Mouse (Mus musculus) embryonic facial prominence, embryonic 12.5 days (tissue): ENCODE results near the gene Rpusd2. TPM values are rescaled to one million over a fixed set of nuclear protein-coding genes. Genes with fewer than 3 reads are reported as not detected.
A peak's percentile ranks its signal among the peaks of the same experiment; 100 is the strongest.

Experiments used
- ATAC-seq: fragments of 200-750 bp; cut with Nextera tagmentation; 2 replicates; pipeline ENCODE4 v1.8.0; 2017; ENCODE audit not compliant: insufficient number of reproducible peaks, insufficient read depth, low FRiP score, low TSS enrichment
- H3K27ac ChIP-seq: fragments of 300-500 bp; sonication (generic); 2 replicates; pipeline ENCODE4 v1.5.1; 2016; ENCODE audit warnings: mild to moderate bottlenecking
- H3K27me3 ChIP-seq: fragments of 300-500 bp; sonication (generic); 2 replicates; pipeline ENCODE4 v1.6.1; 2016; ENCODE audit warnings: mild to moderate bottlenecking, moderate library complexity
- H3K36me3 ChIP-seq: fragments of 300-500 bp; sonication (generic); 2 replicates; pipeline ENCODE4 v1.6.1; 2016; ENCODE audit warnings: mild to moderate bottlenecking
- H3K4me1 ChIP-seq: fragments of 300-500 bp; sonication (generic); 2 replicates; pipeline ENCODE4 v1.6.1; 2016
- H3K4me2 ChIP-seq: fragments of 300-500 bp; sonication (generic); replicated peaks from 2 replicates; pipeline ENCODE4 v1.6.1; 2016; ENCODE audit warnings: mild to moderate bottlenecking, moderate library complexity
- H3K4me3 ChIP-seq: fragments of 300-500 bp; sonication (generic); 2 replicates; pipeline ENCODE4 v1.5.1; 2016; ENCODE audit warnings: mild to moderate bottlenecking
- H3K9ac ChIP-seq: fragments of 300-500 bp; sonication (generic); 2 replicates; pipeline ENCODE4 v1.6.1; 2016; ENCODE audit warnings: mild to moderate bottlenecking, moderate library complexity
- H3K9me3 ChIP-seq: fragments of 300-500 bp; sonication (generic); 2 replicates; pipeline ENCODE4 v1.6.1; 2016; ENCODE audit warnings: mild to moderate bottlenecking, moderate library complexity
- WGBS: fragments of 180-500 bp; shearing (Covaris S2); methylation state at CpG from one replicate; pipeline ENCODE4 v1.1.7; 2016; 5-methylcytosine and 5-hydroxymethylcytosine counted together
- polyA plus RNA-seq: library from polyadenylated mRNA; unstranded; fragments of >200 nt; fragmentation: Nextera tagmentation; extraction: Ambion mirVana; gene quantifications from 2 replicates; pipeline ENCODE4 v1.2.1, GENCODE M21; 2016

Gene Rpusd2
- polyA plus RNA-seq, 1 experiment from 2014 or later: 4.6 TPM

GRCm38 (mm10) chr2:119040882-119041281, 6.3 kb downstream of the Rpusd2 start:
- no peak overlapping the region for H3K4me2 ChIP-seq
- WGBS: 46% methylated on average over 4 of the region's 4 CpGs
- H3K9ac ChIP-seq: no peak overlapping the region
- no peak overlapping the region for H3K27ac ChIP-seq
- no peak for ATAC-seq
- no peak overlapping the region for H3K4me3 ChIP-seq
- H3K9me3 ChIP-seq: no peaks in the 10 kb centered on the region
- peaks cover 28% of the 10 kb centered on the region for H3K36me3 ChIP-seq
- H3K27me3 ChIP-seq: no peaks in the 10 kb centered on the region
- H3K4me1 ChIP-seq: no peaks in the 10 kb centered on the region

GRCm38 (mm10) chr2:119045163-119045562, 10.6 kb downstream of the Rpusd2 start:
- 65% methylated on average over 2 of the region's 2 CpGs for WGBS
- no peaks in the 10 kb centered on the region for H3K9me3 ChIP-seq
- ATAC-seq: no peak
- no peak overlapping the region for H3K9ac ChIP-seq
- no peaks in the 10 kb centered on the region for H3K27me3 ChIP-seq
- peaks cover 8% of the 10 kb centered on the region; the same call in 1 of the 2 replicates for H3K4me1 ChIP-seq
- no peak overlapping the region for H3K27ac ChIP-seq
- no peaks in the 10 kb centered on the region for H3K36me3 ChIP-seq
- no peak overlapping the region for H3K4me3 ChIP-seq
- no peak overlapping the region for H3K4me2 ChIP-seq

- peak within 1 kb of the TSS; percentile 70 for H3K9ac ChIP-seq
- H3K9me3 ChIP-seq: no peaks in the 10 kb centered on the region
- H3K4me2 ChIP-seq: peak within 1 kb of the TSS; percentile 53
- H3K4me3 ChIP-seq: peak within 1 kb of the TSS; percentile 86
- H3K4me1 ChIP-seq: peaks cover 8% of the 10 kb centered on the region; the same call in 1 of the 2 replicates
- no peaks in the 10 kb centered on the region for H3K27me3 ChIP-seq
- WGBS: under 1% methylated on average over 77 of the region's 77 CpGs
- peak; percentile 89 for ATAC-seq
- peak within 1 kb of the TSS; percentile 91 for H3K27ac ChIP-seq
- H3K36me3 ChIP-seq: no peaks in the 10 kb centered on the region
Measured at GRCm38 (mm10) chr2:119046649-119047611, 12.3 kb downstream of the Rpusd2 start, which contains the start of gene Knl1. Knl1 (plus strand) TSS chr2:119047119.

DNA sequence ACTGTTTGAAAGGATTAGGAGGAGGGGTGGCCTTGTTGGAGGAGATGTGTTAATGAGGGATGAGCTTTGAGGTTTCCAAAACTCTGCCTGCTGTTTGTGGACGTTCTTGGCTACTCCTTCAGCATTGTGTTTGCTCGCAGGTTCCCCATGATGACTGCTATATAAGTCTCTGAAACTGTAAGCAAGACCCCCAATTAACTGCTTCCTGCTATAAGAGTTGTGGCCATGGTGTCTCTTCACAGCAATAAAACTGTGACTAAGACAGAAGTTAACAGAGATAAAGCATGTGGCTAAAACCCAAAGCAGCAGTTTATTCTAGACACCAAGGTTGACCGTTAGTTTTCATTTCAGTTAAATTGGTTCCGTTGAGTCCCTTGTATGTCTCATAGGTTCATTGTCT, 13.3 kb downstream of the Rpusd2 start:
- Histone ChIP-seq H3K36me3 (no peaks in the 10 kb centered on the region), H3K4me2 (peak overlapping the region; percentile 53), H3K4me1 (peaks cover 8% of the 10 kb centered on the region; the same call in 1 of the 2 replicates), H3K9ac (peak overlapping the region; percentile 70), H3K4me3 (peak overlapping the region; percentile 86), H3K27me3 (no peaks in the 10 kb centered on the region), H3K27ac (no peak overlapping the region), H3K9me3 (no peaks in the 10 kb centered on the region)
- 25% methylated on average over 4 of the region's 4 CpGs for WGBS
- no peak for ATAC-seq

- ATAC-seq: no peak
- Histone ChIP-seq H3K4me2 (no peak overlapping the region), H3K9ac (no peak overlapping the region), H3K27me3 (no peaks in the 10 kb centered on the region), H3K4me1 (peaks cover 8% of the 10 kb centered on the region; the same call in 1 of the 2 replicates), H3K4me3 (no peak overlapping the region), H3K9me3 (no peaks in the 10 kb centered on the region), H3K27ac (no peak overlapping the region), H3K36me3 (no peaks in the 10 kb centered on the region)
- WGBS: 91% methylated on average over 4 of the region's 4 CpGs
Measured at GRCm38 (mm10) chr2:119050132-119050650, 15.6 kb downstream of the Rpusd2 start.

GRCm38 (mm10) chr2:119060139-119060538, 25.5 kb downstream of the Rpusd2 start:
- Histone ChIP-seq H3K4me3 (no peak overlapping the region), H3K4me2 (no peak overlapping the region), H3K9ac (no peak overlapping the region), H3K27me3 (no peaks in the 10 kb centered on the region), H3K36me3 (peaks cover 14% of the 10 kb centered on the region; the same call in 1 of the 2 replicates), H3K27ac (no peak overlapping the region), H3K9me3 (no peaks in the 10 kb centered on the region), H3K4me1 (no peaks in the 10 kb centered on the region)
- 94% methylated on average over 2 of the region's 2 CpGs for WGBS
- ATAC-seq: no peak

DNA sequence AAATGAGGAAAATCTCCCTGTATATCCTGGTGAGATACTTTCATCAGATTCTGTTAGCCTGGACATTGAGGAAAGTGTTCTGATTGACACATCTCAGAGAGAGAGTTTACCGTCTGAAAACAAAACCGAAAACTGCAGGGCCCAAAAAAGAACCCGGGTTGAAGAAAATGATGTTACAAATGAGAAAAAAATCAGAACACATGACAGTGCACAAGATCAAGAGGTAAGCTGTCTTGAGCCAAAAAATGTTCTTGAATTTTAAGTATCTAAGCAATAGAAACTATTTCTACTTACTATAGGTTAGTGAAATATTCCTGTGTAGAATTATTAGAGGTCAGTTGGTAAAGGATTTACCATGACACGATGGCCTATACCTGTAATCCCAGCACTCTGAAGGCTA, 37.8 kb downstream of the Rpusd2 start:
- no peak for ATAC-seq
- 89% methylated on average over 4 of the region's 4 CpGs for WGBS
- Histone ChIP-seq H3K4me2 (no peak overlapping the region), H3K9me3 (no peaks in the 10 kb centered on the region), H3K27me3 (no peaks in the 10 kb centered on the region), H3K36me3 (peaks cover 24% of the 10 kb centered on the region), H3K27ac (no peak overlapping the region), H3K4me3 (no peak overlapping the region), H3K9ac (no peak overlapping the region), H3K4me1 (no peaks in the 10 kb centered on the region)

GRCm38 (mm10) chr2:119086156-119086555, 51.6 kb downstream of the Rpusd2 start:
- WGBS: 93% methylated on average over 2 of the region's 2 CpGs
- Histone ChIP-seq H3K4me3 (no peak overlapping the region), H3K27me3 (no peaks in the 10 kb centered on the region), H3K9me3 (no peaks in the 10 kb centered on the region), H3K4me2 (no peak overlapping the region), H3K27ac (no peak overlapping the region), H3K9ac (no peak overlapping the region), H3K4me1 (no peaks in the 10 kb centered on the region), H3K36me3 (peaks cover 18% of the 10 kb centered on the region; the same call in 1 of the 2 replicates)
- ATAC-seq: no peak

Other genes starting within 250 kb of the Rpusd2 start
- 116 and 125 TPM in 2 replicates for gene Knstrn, start 220.8 kb upstream of the Rpusd2 start, polyA plus RNA-seq
- 81.4 and 87.0 TPM in 2 replicates for gene Ivd, start 172.8 kb upstream of the Rpusd2 start, polyA plus RNA-seq
- 4.1 and 4.9 TPM in 2 replicates for gene Bahd1, start 134.4 kb upstream of the Rpusd2 start, polyA plus RNA-seq
- 48.1 and 51.0 TPM in 2 replicates for gene Chst14, start 108.3 kb upstream of the Rpusd2 start, polyA plus RNA-seq
- gene Ccdc32, start 5.4 kb upstream of the Rpusd2 start, polyA plus RNA-seq: 22.6 and 23.3 TPM in 2 replicates
- 54.3 and 55.0 TPM in 2 replicates for gene Knl1, start 12.3 kb downstream of the Rpusd2 start, polyA plus RNA-seq
- 53.3 and 57.7 TPM in 2 replicates for gene Rad51, start 78.0 kb downstream of the Rpusd2 start, polyA plus RNA-seq
- gene Rmdn3, start 122.2 kb downstream of the Rpusd2 start, polyA plus RNA-seq: 41.9 and 42.3 TPM in 2 replicates
- gene Gchfr, start 133.0 kb downstream of the Rpusd2 start, polyA plus RNA-seq: 4.7 and 5.2 TPM in 2 replicates
- gene Gm14137, start 139.7 kb downstream of the Rpusd2 start, polyA plus RNA-seq: 0.70 and 1.1 TPM in 2 replicates
- 57.0 and 58.2 TPM in 2 replicates for gene Zfyve19, start 173.8 kb downstream of the Rpusd2 start, polyA plus RNA-seq
- gene Dnajc17, start 174.0 kb downstream of the Rpusd2 start, polyA plus RNA-seq: 26.5 and 27.5 TPM in 2 replicates
- gene Ppp1r14d, start 195.1 kb downstream of the Rpusd2 start, polyA plus RNA-seq: 0.28 TPM in 1 of 2 replicates, not detected in the other
- gene Spint1, start 202.6 kb downstream of the Rpusd2 start, polyA plus RNA-seq: 8.8 and 10.6 TPM in 2 replicates
- gene Rhov, start 236.5 kb downstream of the Rpusd2 start, polyA plus RNA-seq: 5.7 and 6.9 TPM in 2 replicates